Mouse (Mus musculus): ENCODE results near the gene Ptprk.

DNA sequence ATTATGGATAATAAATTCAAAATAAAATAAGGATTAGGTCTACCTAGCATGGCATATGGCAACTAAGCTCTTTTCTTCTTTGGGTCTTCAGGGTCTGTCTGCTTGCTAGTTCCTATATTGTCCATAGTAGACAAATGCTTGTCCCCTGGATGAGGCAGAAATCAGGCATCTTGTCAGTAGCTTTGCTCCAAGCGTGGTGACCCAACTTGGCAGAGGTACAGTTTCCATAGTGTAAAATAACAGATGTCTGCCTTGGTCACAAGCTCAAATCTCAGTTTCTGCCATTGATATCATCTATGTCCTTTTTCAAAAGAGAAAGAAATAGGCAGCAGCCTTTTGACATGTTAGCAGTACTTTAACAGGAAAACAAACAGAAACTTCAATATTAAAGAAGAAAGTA lies 416.4 kb downstream of the Ptprk start:
- no peak for TF ChIP-seq CTCF (IDR thresholded peaks at IDR 0.05; ENCODE audit: low read depth)
- no peak for TF ChIP-seq EP300 (IDR thresholded peaks at IDR 0.05; ENCODE audit: low read depth)
